Comparison of ENCODE assay signal across 25 mouse cellular contexts in the genomic region with DNA sequence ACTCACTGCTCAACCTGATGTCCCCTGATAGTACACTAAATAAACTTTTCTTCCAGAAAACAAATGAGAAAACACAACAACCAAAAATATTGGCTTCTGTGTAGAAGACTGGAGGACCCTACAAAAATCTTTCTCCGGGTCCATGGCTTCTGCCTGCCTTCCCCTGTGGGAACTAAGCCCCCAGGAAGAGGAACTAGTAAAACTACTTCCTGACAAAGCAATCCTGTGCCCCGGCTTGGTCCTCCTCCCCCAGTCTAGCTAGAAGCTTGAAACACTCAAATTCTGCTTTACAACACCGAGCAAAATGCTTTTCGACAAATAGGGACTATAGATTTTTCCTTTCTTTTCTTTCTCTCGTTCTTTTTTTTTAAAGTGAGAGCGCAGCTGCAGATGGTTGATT.
"Had no signal": no experiment of that assay in that cellular context is flagged by ENCODE, and none has a peak within 500 bp of the region (broad histone marks: within the 10 kb centered on the region; RNA-seq: fewer than 3 reads in every experiment).

No protein-coding gene starts in this region.

- H3K9me3 ChIP-seq: limb, embryonic 10.5 days; limb, embryonic 13.5 days; liver, embryonic 12.5 days; liver, embryonic 15.5 days; lung, embryonic 15.5 days; megakaryocyte, embryonic 14.5 days; midbrain, embryonic 10.5 days; midbrain, embryonic 13.5 days had no signal

- H3K4me3 ChIP-seq: layer of hippocampus, adult 2 months; limb, embryonic 10.5 days; limb, embryonic 13.5 days; liver, embryonic 12.5 days; liver, embryonic 15.5 days; lung, embryonic 15.5 days; megakaryocyte, embryonic 14.5 days; midbrain, embryonic 10.5 days; midbrain, embryonic 13.5 days; myocyte had no signal

- ATAC-seq: liver, embryonic 12.5 days; midbrain, embryonic 16.5 days had no signal

- H3K27me3 ChIP-seq: limb, embryonic 13.5 days; liver, embryonic 12.5 days; lung, embryonic 15.5 days; midbrain, embryonic 13.5 days had no signal

- H3K9ac ChIP-seq: limb, embryonic 13.5 days; liver, embryonic 12.5 days; liver, embryonic 15.5 days; lung, embryonic 15.5 days; midbrain, embryonic 13.5 days had no signal

- DNase-seq: kidney, adult 18-20 months; kidney, adult 9 months; layer of hippocampus, adult 9-11 months; liver; lung, adult 18-20 months; lung, postnatal 10 days; lung, postnatal 4 days; right cerebral cortex, postnatal 14 days; right cerebral cortex, postnatal 4 days; thymus, adult 2 months; thymus, postnatal 14 days; thymus, postnatal 4 days had no signal

- H3K4me1 ChIP-seq: liver, embryonic 12.5 days; liver, embryonic 15.5 days; megakaryocyte, embryonic 14.5 days; midbrain, embryonic 10.5 days had no signal

- H3K4me2 ChIP-seq: limb, embryonic 13.5 days; liver, embryonic 12.5 days; liver, embryonic 15.5 days; lung, embryonic 15.5 days; midbrain, embryonic 13.5 days had no signal

- H3K27ac ChIP-seq: kidney, postnatal 0 days; layer of hippocampus, adult 2 months; limb, embryonic 10.5 days; limb, embryonic 13.5 days; liver, embryonic 12.5 days; liver, embryonic 15.5 days; lung, embryonic 15.5 days; midbrain, embryonic 10.5 days; midbrain, embryonic 13.5 days; stomach, postnatal 0 days had no signal

- H3K36me3 ChIP-seq: limb, embryonic 10.5 days; limb, embryonic 13.5 days; liver, embryonic 12.5 days; liver, embryonic 15.5 days; lung, embryonic 15.5 days; midbrain, embryonic 10.5 days; midbrain, embryonic 13.5 days had no signal
